Mouse (Mus musculus) ES-CJ7 (cell line): Measurements from ENCODE around the gene Cbx7.
"Not testable (repeated sequence)": the region's sequence is repeated elsewhere in the genome, so short reads cannot be mapped to it uniquely, and the experiment has no call there.

Experiments used
- DNase-seq: peaks from one replicate; pipeline ENCODE4 v3.0.0; 2011; ENCODE audit warnings: low read depth, low spot score

The Cbx7 gene

GRCm38 (mm10) chr15:79927637-79928122 lies 43.2 kb downstream of the Cbx7 start:
- DNase-seq = peak; percentile 95

- DNase-seq = no peak
These were observed 44.0 kb downstream of the Cbx7 start for GRCm38 (mm10) chr15:79926856-79927416.

- DNase-seq = no peak
These were observed 51.1 kb downstream of the Cbx7 start for GRCm38 (mm10) chr15:79919787-79920186.

- no peak for DNase-seq
These were observed 52.4 kb downstream of the Cbx7 start for GRCm38 (mm10) chr15:79918485-79918884.

- DNase-seq = no peak
These were observed 53.7 kb downstream of the Cbx7 start for GRCm38 (mm10) chr15:79917111-79917720.

- DNase-seq = no peak
These were observed 54.8 kb downstream of the Cbx7 start for GRCm38 (mm10) chr15:79916150-79916549.

GRCm38 (mm10) chr15:79914357-79914756 lies 56.6 kb downstream of the Cbx7 start:
- no peak for DNase-seq

GRCm38 (mm10) chr15:79913761-79914346 lies 57.1 kb downstream of the Cbx7 start:
- no peak for DNase-seq

GRCm38 (mm10) chr15:79911339-79911738 lies 59.6 kb downstream of the Cbx7 start:
- no peak for DNase-seq

- DNase-seq = not testable (repeated sequence)
These were observed 60.1 kb downstream of the Cbx7 start for GRCm38 (mm10) chr15:79910812-79911211.

- peak; percentile 62 for DNase-seq
These were observed 61.9 kb downstream of the Cbx7 start for GRCm38 (mm10) chr15:79909006-79909405.

GRCm38 (mm10) chr15:79906855-79907254 lies 64.1 kb downstream of the Cbx7 start:
- DNase-seq = peak; percentile 95

- DNase-seq = peak; percentile 83
These were observed 65.7 kb downstream of the Cbx7 start for GRCm38 (mm10) chr15:79905211-79905610.

GRCm38 (mm10) chr15:79904678-79905077 lies 66.2 kb downstream of the Cbx7 start:
- peak; percentile 80 for DNase-seq

- no peak for DNase-seq
These were observed 67.0 kb downstream of the Cbx7 start for GRCm38 (mm10) chr15:79903963-79904362.

GRCm38 (mm10) chr15:79903081-79903480 lies 67.8 kb downstream of the Cbx7 start:
- DNase-seq = not testable (repeated sequence)

- DNase-seq = no peak
These were observed 69.5 kb downstream of the Cbx7 start for GRCm38 (mm10) chr15:79901399-79901798.

GRCm38 (mm10) chr15:79900751-79901150 lies 70.2 kb downstream of the Cbx7 start:
- peak; percentile 72 for DNase-seq

GRCm38 (mm10) chr15:79899828-79900510 lies 71.0 kb downstream of the Cbx7 start:
- DNase-seq = no peak

GRCm38 (mm10) chr15:79898988-79899387 lies 71.9 kb downstream of the Cbx7 start:
- no peak for DNase-seq

- no peak for DNase-seq
These were observed 74.7 kb downstream of the Cbx7 start for GRCm38 (mm10) chr15:79896080-79896725.
